Mouse (Mus musculus) thymus, postnatal 0 days (tissue): ENCODE data around the gene Adcy1. TPM values are rescaled to one million over a fixed set of nuclear protein-coding genes. Genes with fewer than 3 reads are reported as not detected.
"Not testable (repeated sequence)": the region's sequence is repeated elsewhere in the genome, so short reads cannot be mapped to it uniquely, and the experiment has no call there.

ENCODE experiments used
- DNase-seq: peaks from one replicate; pipeline ENCODE4 v3.0.0-alpha.2; 2015; ENCODE audit warnings: low spot score
- polyA plus RNA-seq: library from polyadenylated mRNA; unstranded; fragments of >200 nt; fragmentation: Nextera tagmentation; extraction: Ambion mirVana; gene quantifications from 2 replicates; pipeline ENCODE4 v1.2.1, GENCODE M21; 2015

Gene Adcy1
- polyA plus RNA-seq, 1 experiment from 2014 or later: 1.6 TPM

DNA sequence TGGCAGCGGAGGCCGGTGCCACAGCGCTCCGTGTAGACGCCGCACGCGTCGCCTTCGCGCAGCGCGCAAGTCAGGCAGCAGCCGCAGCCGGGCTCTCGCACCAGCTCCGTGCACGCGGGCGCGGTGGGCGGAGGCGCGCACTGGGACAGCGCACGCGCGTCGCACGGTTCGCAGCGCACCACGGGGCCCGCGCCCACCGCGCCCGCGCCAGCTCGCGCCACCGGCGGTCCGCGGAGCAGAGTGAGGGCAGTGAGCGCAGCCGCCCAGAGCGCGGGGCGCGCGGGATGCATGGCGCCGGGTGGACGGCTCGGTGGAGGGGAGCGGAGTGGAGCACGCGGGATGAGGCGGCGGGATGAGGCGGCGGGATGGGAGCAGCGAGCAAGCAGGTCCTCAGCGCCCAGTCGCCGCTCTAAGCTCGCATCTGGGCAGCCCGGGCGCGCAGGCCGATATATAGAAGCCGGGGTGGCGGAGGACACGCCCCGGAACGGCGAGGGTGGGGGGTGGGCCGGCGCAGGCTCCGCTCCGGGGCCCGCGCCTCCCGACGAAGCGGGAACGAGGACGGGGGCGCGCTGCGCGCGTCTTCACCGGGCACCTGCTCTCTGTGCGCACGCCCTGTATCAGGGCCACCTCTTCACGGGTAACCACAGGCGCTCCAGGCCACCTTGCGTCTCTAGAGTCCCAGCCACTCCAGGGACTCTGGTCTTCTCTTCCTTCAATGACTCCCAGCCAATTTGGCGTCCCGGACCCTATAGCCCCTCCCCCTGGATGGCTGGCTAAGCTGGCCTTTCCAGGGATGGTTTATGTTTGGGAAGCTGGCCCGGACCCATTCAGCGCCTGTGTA is 150.4 kb downstream of the Adcy1 start, which contains the start of gene Igfbp3:
TSS of gene Igfbp3 (minus strand) at position 423 of the 841 bp plus-strand sequence.
- DNase-seq: peak; percentile 9

- DNase-seq: no peak
Measured at GRCm38 (mm10) chr11:7214342-7214660, 151.0 kb downstream of the Adcy1 start.

- no peak for DNase-seq
Measured at GRCm38 (mm10) chr11:7214761-7215160, 151.5 kb downstream of the Adcy1 start.

DNA sequence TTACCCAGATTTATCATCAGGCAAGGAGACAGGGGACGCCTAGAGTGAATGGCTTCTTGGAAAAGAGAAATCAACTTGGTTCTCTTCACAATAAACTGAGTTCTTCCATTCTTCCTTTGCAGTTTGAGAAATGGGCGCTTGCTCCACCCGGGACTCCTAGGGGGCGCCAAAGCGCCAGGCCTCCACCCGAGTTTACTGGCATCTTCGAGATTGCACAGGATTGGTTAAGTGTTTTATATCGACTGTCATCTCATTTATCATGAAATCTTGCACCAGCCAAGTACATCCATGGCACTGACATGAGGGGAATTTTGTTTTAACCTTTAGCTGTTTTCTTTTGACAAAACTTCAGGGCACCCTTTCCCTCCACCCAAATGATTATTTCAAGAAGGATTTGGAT is 152.4 kb downstream of the Adcy1 start:
- DNase-seq: peak; percentile 42

DNA sequence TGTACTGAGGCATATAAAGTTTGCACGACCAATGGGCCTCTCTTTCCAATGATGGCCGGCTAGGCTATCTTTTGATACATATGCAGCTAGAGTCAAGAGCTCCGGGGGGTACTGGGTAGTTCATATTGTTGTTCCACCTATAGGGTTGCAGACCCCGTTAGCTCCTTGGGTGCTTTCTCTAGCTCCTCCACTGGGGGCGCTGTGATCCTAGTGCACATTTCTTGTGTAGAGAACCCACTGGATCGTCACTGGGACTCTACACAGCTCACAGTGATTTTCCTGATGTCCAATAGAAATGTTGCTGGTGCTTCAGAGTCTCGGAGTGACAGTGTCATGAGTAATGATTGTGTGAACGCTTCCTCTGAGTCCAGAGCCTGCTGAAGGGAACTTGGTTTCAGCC is 158.5 kb downstream of the Adcy1 start:
- not testable (repeated sequence) for DNase-seq

DNA sequence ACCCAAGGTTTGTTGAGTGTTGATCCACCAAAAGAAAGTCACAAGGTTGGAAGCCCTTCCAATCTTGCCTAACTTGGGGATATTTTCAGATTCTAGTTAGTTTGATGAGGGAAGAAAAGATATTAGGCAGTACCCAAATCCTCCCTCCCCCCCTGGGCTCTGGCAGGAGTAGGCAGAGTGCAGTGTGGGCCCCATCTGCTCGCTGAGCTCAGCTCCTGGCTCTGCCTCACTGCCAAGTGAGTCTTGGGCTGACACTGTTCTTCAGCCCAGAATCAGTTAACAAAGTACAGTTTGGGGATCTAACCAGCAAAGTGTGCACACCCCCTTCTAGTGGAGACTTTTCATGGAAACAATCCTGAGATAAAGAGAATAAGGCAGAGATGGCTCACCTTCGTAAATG is 162.9 kb downstream of the Adcy1 start:
- DNase-seq: no peak

GRCm38 (mm10) chr11:7226810-7227550 is 163.7 kb downstream of the Adcy1 start:
- DNase-seq: no peak

GRCm38 (mm10) chr11:7228107-7228506 is 164.8 kb downstream of the Adcy1 start:
- DNase-seq: no peak

Other genes with a start within 250 kb of the Adcy1 start
- gene Gm11983, start 225.8 kb upstream of the Adcy1 start, polyA plus RNA-seq: not detected in 2 replicates
- not detected in 2 replicates for gene Gm11985, start 125.1 kb downstream of the Adcy1 start, polyA plus RNA-seq
- gene Igfbp1, start 134.3 kb downstream of the Adcy1 start, polyA plus RNA-seq: 0.17 and 0.40 TPM in 2 replicates
- gene Igfbp3, start 150.4 kb downstream of the Adcy1 start, polyA plus RNA-seq: 28.2 and 30.6 TPM in 2 replicates